Mouse (Mus musculus) bone marrow, adult 2 months (tissue): ENCODE measurements around the gene Fuz.

Experiments
- CTCF ChIP-seq: fragments of 200-500 bp; IDR thresholded peaks from 2 replicates; pipeline ENCODE4 v1.5.1; 2011; ENCODE audit warnings: low read length, control low read depth; ENCODE audit not compliant: control insufficient read depth, insufficient read depth
- POLR2A ChIP-seq: fragments of 200-500 bp; IDR thresholded peaks from 2 replicates; pipeline ENCODE4 v1.6.1; 2011; ENCODE audit warnings: low read depth, mild to moderate bottlenecking, control low read depth, low read length, borderline replicate concordance; ENCODE audit not compliant: control insufficient read depth

DNA sequence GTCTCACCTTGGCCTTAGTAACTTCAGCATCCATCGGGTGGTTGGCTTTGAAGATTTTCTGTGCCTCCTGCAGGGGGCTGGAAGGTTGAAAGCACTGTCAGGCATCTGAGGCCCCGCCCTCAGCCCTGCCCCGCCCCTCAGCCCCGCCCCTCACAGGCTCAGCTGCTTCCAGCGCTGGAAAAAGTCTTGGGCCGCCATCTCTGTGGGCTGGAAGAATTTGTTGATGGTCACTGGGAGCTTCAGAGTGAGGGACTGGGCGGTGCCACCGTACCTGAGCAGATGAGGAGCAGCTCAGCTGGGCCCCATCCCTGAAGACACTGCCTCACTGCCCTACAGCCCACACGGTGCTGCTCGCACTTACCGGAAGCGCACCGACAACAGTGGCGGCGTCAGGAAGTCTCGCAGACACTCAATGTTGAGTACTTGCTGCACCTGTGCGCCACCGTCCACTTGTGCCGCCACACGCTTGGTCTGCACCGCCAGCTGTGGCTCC, 5.4 kb downstream of the Fuz start:
- no peak for TF ChIP-seq CTCF
- TF ChIP-seq POLR2A: peak; percentile 52; the same call in 1 of the 2 replicates
